Mouse (Mus musculus) adrenal gland (tissue): Measurements from ENCODE around the gene Rerg.

Source experiments
- intact Hi-C: fragments of 180-260 bp; cut with DNase I; formaldehyde crosslinking; loops from one replicate; pipeline ENCODE4 v1.15.1; 2025

Gene Rerg

DNA sequence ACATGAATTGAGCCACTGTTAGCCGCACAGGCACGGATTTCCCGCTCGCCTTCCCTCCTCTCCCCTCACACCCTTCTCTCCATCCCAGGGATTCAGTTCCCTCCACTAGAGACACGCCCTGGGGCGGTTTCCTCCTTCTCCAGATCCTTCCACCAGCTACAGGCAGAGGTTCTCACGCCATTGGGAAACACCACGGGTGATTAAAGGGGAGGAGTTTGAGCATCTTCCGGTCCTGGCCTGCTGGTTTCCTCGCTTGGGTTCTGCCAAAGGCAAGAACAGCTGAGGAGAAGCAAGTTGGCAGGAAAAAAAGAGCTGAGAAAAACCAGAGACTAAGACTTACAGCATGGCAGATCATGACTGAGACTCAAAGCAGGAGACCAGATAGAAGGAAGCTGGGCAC is 6.7 kb downstream of the Rerg start:
- intact Hi-C loops = no loop called here

DNA sequence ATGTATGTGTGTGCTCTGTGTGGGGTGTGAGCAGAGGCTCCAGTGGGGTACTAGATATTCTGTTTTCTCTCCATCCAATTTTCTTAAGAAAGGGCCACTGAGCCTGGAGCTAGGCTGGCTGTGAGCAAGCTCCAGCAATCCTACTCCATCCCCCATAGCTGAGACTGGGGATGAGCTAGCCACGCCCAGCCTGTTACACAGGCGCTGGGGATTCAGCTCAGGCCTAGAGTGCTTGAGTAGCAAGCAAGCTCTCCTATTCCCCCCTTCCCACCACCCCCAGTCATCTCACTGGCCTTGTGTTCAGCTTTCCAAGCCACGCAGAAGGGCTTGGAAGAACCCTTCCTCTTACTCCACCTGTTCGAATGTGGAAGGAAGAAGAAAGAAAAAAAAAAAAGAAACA is 7.2 kb downstream of the Rerg start:
- intact Hi-C loops = no loop called here

DNA sequence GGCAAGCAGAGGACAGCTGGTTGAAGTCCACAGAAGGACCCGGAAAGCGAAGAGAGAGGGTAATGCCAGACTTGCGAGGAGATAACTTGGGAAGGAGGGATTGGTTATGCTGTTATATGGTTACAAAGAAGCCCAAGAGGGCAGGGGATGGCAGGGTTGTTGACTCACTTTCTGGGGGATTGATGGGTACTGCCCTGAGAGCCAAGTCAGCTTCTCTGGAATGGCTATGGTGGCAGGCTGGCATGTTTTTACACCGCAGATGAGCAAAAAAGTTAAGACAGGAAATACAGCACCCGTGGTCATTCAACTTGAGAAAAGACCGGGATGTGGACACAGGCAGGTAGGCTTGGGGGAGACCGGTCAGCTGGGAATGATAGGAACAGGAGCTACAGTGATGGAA is 7.8 kb downstream of the Rerg start:
- intact Hi-C loops = no loop called here

DNA sequence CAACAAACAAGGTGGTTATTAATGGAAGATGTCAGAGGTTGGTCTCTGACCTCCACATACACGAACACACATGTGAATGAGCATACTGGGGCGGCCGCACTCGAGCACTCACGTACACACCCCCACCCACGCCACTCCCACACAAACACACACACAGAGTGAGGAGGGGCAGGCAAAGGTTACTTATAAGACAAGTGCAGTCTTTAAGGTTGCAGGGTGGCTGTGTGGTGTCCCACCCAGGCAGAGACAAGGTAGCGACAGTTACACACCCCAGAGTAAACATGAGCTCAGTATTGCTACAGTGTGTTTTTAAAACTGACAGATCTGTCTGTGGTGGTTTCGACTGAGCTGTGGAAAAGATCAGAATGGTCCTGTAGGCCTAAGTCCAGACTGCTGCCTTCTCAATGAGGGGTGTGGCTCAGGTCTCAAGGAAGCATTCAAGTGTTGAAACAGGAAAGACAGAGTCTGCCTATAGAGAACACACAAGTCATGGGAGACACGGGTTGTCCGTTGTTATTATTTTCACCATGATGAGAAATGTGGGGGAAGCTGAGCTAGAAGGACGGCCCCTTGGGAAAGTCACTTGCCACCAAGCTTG is 8.7 kb downstream of the Rerg start:
- intact Hi-C loops = no loop called here

DNA sequence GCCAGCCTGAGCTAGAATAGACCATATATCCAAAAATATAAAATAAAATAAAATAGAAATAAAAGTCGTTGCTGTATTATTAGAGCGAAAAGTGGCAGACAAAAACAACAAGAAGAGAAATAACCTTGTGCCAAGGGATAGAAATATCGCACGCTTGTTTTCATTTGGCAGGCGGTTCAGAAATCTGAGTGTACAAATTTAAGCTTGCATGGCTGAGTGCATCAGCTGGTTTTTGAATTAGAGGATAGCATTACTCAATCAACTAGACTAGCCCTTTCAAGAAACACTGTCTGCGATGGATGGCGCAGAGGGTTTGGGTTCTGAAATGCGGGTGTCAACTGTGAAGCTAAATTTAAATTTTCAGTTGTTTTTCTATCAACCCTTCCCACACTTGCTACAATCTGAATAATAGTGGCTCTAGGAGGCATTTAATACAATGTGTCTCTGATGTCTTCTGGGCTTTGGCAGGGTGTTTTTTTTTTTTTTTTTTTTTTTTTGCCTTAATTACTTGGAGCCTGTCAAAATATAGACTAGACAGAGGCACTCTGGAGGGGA is 10.8 kb downstream of the Rerg start:
- intact Hi-C loops = no loop called here

DNA sequence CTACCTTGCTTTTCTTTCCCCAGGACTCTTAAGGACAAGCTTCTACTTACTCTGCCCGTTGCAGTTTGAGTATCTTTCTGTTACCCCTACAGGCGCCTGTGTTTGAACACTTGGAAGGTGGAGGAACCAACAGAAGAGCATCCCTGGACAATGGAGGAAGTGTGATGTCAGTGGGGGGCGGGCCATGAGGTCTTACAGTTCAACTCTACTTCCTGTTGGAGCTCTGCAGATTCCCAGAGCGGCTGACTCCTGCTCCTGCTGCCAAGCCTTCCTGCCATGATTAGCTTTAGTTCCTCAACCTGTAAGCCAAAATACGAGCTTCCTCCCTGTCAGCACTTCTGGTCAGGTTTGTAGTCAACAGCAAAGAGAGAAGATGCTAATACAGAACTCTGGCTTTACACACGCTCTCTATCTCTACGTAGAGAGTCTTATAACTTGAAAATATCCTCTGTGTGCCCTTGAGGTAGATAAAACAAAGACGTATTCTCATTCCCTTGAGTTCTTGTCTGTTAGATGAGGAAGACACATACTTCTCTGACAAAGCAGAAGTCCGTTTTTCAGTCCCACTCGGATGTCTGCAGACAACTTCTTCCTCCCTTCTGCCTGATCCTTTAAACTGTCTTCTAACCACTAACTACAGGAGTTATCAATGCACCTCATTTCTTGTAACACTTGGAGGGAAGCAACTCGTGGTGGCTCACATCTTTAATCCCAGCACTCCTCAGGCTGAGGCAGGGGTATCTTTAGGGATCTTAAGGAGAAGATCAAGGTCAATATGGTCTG is 13.7 kb downstream of the Rerg start:
- intact Hi-C loops = no loop called here

DNA sequence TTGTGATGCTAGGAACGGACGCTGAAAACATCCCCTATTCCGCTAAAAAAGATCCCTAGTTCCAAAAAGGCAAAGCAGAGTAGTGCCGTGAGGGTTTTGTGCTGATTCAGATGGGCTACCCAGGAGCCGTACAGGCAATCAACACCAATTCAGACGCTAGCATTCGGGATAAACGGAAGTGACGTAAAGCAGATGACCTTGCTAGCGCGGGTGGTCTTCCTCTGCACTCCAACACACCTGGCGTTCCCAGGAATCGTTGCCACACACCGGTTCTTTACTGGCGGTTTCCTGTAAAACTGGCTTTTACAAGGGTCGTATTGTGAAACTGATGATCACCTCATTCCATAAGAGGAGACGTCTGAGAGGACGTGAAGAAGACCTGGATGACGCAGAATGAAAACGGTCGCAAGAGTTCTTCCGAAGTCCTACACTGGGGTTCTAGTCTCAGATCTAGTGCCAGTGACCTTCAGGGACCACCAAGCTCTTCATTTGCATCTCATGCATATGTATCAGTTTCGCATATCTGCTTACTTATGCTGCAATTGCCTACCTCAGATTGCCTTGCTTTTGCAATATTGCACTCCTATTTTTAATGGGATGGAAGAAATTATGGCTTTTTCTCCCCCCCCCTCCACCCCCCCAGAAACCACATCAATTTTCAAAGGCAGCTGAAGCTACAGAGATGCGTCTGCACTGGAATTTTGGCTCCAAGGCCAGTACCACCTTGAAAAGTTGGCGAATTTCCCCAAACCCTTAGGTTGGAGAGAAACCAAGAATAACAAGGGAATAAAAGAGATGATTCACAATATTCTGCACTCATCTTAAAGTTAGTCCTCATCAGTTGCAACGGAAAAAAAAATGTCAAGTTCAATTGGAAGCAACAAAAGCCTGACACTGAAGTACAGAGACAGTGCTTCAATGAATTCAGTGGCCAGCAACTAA is 14.8 kb downstream of the Rerg start:
- intact Hi-C loops = no loop called here

DNA sequence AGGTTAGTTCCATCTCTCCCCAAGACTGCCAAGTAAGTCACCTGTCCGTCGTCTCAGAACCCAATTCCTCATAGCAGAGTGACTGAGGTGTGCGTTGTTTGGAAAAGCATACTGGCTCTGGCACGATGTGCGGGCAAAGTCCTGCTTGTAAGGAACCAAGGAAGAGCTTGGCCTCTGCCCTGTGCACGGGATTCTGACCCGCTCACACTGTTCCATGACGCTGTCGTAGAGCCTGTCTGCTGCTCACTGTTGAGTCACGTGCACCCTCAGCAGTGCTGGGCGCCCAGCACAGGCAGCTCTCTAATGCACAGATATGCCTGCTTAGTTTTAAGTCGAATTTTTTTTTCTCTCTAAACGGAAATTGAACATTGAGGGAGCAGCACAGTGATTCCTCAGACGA is 17.3 kb downstream of the Rerg start:
- intact Hi-C loops = no loop called here

DNA sequence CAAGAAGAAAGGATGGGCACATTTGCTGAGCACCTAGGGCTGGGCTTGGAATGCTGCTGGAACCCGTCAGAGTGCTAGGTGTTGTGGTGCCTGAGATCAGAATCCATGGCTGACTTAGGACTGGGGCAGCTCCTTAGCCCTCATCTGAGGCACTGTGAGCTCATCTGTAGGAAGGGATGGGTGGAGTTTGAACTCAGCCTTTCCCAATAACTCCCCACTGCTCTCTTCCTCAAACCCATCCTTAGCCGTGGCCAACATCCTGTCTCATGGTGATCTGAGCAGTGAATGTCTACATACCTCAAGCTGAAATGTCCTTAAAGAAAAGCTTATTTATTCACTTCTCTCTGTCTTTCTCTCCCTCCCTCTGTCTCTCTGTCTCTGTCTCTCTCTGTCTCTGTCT is 19.3 kb downstream of the Rerg start:
- intact Hi-C loops = no loop called here

DNA sequence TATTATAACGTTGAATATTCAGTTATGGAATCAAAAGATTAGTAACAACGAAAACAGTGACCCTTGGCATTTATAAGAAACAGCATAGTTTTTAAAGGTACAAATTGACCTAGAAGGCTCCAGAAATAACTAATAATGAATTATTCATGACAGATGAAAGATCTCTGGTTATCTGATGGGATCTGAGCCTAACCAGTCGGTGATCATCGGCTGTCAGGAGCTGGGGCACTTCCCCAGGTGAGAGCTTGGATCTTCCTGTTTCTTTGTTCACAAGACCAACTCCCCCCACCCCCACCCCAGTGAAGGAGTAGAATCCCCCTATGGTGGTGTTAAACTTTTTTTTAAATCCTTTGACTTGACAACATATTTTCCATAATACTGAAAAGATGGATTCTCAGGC is 20.5 kb downstream of the Rerg start:
- intact Hi-C loops = loop anchor here (5.0 kb wide), 1 partner anchor 38 kb away; no protein-coding TSS in a partner anchor

DNA sequence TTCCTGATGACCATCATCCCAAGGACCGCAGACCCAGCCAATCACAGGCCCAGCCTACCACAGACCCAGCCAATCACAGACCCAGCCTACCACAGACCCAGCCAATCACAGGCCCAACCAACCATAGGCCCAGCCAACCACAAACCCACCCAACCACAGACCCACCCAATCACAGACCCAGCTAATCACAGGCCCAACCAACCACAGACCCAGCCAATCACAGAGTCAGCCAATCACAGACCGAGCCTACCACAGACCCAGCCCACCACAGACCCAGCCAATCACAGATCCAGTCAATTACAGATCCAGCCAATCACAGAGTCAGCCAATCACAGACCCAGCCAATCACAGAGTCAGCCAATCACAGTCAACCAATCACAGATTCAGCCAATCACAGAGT is 23.4 kb downstream of the Rerg start:
- intact Hi-C loops = loop anchor here (5.0 kb wide), 1 partner anchor 35 kb away; no protein-coding TSS in a partner anchor

DNA sequence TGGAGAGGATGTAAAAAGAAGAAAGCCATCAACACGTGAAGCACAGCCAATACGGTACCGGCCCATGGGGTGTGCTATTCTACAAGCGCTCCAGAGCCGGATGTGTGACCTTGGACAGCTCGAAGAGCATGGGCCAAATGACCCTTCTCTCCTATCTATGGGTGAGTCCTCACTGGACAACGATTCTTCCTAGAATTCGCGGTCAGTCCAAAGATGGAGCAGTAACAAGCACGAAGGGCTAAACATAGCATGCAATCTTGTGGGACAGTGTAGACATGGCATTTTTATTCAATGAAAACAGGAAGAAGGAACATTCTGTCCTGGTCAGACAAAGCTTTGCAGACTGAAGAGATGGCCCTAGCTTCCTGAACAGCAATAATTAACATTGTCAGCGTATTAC is 24.7 kb downstream of the Rerg start:
- intact Hi-C loops = loop anchor here (5.0 kb wide), 1 partner anchor 33 kb away; no protein-coding TSS in a partner anchor

DNA sequence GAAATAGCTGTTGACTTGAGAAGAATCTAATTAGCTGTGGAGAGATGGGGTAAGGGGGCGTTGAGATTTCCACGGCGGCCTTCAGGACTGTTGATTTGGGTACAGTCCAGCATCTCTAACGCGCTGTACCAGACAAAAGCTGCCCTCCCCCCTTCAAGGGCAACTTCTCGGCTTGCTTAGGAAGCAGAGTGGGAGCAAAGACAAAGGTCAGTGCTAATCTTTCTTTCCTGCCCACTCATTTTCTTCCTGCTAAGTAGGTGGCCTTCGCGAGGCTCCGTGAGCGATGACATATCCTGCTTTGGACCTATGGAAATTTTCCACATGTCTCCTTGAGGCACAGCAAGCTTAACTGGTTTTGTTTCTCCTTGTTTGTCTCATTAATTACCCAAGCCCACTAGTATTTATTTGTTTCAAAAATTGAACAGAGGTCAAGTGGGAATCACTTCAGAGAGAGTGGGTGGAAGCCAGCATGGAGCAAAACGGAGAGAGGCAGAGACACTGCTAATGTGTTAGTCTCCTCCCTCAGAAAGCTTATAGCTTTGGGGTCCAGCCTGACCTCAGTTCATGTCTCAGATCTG is 25.2 kb downstream of the Rerg start:
- intact Hi-C loops = loop anchor here (5.0 kb wide), 1 partner anchor 33 kb away; no protein-coding TSS in a partner anchor

DNA sequence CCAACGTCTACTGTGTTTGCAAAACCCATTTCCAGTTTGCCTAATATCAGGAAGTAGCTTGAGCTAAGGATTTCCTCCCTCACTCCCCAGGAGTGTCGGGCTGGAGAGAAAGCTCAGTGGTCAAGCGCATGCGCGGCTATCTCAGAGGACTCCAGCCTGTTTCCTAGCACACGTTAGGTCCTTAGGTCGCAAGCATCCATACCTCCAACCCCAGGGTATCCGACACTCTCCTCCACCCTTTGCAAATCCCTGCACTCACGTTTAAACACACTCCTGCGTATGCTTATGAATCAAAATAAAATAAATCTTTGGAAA is 25.8 kb downstream of the Rerg start:
- intact Hi-C loops = no loop called here

DNA sequence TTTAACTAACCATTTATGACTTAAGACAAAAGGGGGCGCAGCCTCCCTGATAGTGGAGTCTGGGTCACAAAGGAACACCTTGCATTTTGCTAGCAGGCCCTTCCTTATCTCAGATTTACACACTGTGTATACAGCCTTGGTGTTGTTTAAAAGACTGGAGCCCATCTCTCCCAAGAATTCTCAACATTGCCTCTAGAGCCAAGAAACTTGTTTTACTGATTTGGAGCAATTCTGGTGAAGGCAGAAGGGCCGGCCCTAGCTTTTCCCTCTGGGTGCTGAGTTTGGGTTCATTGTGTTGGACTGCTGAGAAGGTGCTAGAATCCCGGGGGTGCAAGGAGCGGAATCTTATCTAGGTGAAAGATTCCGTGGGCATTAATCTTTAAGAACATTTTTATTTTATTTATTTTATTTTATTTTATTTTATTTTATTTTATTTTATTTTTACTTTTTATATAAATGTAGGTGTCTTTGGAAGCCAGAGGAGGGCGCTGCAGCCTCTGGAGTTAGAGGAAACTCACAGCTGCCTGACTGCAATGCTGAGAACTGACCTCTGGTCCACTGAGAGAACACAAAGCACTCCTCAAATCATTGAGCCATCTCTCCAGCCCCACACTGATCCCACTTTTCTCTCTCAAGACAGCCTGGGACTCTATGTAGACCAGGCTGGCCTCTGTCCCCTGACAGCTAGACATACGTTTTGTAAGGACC is 26.3 kb downstream of the Rerg start:
- intact Hi-C loops = no loop called here

DNA sequence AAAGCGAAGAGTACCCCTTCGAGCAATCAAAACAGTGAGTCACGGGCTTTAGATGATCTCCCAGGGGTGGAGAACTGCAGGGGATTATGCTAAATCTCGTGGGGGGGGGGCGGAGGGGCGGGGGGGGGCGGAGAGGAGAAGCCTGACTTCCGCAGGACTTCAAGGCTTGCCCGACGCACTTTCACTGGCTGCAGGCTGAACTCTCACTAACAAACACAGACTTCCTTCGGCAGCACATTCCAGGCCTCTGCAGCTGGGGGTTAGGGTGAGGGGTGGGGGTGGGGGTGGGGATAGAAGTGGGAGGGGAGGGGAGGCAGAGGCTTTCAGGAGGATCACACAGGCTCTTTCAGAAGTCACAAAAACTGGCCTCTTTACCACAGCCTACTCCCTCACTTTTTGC is 27.5 kb downstream of the Rerg start:
- intact Hi-C loops = no loop called here

DNA sequence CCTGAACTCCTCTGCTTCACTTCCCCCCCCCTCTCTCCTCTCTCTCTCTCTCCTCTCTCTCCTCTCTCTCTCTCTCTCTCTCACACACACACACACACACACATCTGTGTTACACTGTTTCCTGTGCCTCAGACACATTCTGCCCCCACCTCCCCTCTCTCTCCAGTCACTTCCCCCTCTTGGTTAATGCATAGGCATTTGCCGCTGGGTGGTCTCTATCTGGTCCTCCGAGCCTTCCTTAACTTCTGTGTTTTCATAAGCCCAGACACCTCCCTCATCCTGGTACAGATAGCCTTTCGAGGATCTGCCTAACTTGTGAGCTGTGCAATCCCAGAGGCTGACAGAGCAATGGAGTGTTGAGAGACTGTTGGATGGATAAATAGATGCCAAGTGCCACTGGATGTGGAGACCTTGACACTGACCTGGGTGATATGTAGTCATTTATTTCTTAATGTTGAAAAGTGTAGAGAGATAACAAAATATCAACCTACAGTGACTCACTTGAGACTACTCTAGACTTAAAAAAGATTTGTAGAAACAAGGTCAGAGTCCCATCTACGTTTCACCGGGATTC is 29.0 kb downstream of the Rerg start:
- intact Hi-C loops = no loop called here

DNA sequence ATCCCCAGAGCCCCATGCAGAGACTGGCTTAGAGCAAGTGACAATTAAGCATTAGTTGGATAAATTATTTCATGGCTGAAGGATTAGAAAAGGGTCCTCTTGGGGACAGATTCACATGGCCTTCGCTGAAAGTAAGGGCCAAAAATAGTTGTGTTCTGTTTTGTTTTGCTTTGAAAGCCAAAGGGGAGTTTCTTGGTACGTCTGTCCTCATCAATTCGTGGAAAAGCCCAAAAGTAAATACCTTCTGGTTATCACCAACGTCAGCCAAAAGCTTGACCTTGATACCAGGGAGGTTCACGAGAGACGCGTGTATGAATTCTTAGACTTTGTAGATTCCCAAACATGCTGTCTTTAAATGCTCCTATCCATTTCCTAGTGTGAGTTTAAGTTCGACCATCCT is 31.5 kb downstream of the Rerg start:
- intact Hi-C loops = no loop called here

DNA sequence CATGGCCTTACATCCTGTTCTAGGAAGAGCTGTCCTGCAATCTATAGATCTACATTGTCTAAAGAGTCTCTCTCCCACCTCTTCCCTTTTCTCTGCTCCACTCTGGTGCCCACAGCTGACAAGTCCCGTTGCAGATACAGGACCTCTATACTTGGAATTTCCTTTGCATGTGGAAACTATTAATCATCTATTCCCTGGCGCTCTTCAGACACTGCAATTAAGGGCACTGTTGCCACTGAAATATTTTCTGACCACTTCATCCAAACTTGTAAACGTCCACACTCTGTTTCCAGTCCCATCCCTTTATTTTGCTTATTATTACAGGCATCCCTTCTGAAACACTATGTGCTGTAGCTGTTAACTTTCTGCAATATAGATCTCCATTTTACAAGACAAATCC is 31.9 kb downstream of the Rerg start:
- intact Hi-C loops = no loop called here

DNA sequence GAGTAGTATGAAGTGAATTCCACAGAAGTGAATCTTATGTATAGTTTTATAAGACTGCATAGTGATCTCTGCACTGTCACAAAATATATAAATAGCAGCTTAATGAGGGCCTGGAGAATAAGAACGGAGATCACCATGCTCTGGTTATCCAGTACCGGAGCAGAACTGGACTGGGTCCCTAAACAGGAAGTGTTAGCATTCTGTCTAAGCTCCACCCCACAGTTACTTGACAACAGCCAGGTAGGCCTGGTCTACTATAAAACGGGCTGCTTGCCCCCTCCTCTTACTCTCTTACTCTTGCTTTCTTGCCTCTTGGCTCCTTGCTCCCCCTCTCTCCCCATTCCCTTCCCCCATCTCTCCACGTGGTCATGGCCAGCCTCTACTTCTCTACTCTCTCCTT is 33.9 kb downstream of the Rerg start:
- intact Hi-C loops = no loop called here
